Mouse (Mus musculus): Measurements from ENCODE around the gene Naa25. TPM values are rescaled to one million over a fixed set of nuclear protein-coding genes. Genes with fewer than 3 reads are reported as not detected.

Gene Naa25
- polyA plus RNA-seq, 1 experiment from 2014 or later: 40.6 TPM

GRCm38 (mm10) chr5:121438756-121439155 lies 41.0 kb downstream of the Naa25 start:
- 88% methylated on average over 11 of the region's 11 CpGs for WGBS
- Histone ChIP-seq H3K36me3 (peaks cover 90% of the 10 kb centered on the region), H3K4me2 (replicated peaks) (no peak overlapping the region), H3K4me1 (no peaks in the 10 kb centered on the region), H3K27ac (no peak overlapping the region), H3K9me3 (no peaks in the 10 kb centered on the region), H3K4me3 (no peak overlapping the region), H3K9ac (no peak overlapping the region), H3K27me3 (no peaks in the 10 kb centered on the region)
- no peak for ATAC-seq (ENCODE audit: low FRiP score, low read depth)

GRCm38 (mm10) chr5:121443548-121443947 lies 45.8 kb downstream of the Naa25 start:
- H3K36me3 ChIP-seq: peaks cover 90% of the 10 kb centered on the region
- no peak for ATAC-seq (ENCODE audit: low FRiP score, low read depth)
- no peaks in the 10 kb centered on the region for H3K4me1 ChIP-seq

GRCm38 (mm10) chr5:121444870-121445269 lies 47.1 kb downstream of the Naa25 start:
- no peaks in the 10 kb centered on the region for H3K27me3 ChIP-seq
- no peak for ATAC-seq (ENCODE audit: low FRiP score, low read depth)
- no peak overlapping the region for H3K4me3 ChIP-seq
- WGBS: 91% methylated on average over 5 of the region's 5 CpGs
- H3K4me1 ChIP-seq: no peaks in the 10 kb centered on the region; the same call in 1 of the 2 replicates
- no peaks in the 10 kb centered on the region for H3K9me3 ChIP-seq
- H3K4me2 ChIP-seq (replicated peaks): no peak overlapping the region
- H3K36me3 ChIP-seq: peaks cover 90% of the 10 kb centered on the region
- no peak overlapping the region for H3K27ac ChIP-seq
- no peak overlapping the region for H3K9ac ChIP-seq

More at GRCm38 (mm10) chr5:121443548-121443947, 45.8 kb downstream of the Naa25 start:
- H3K4me2 ChIP-seq (replicated peaks): no peak overlapping the region
- no peak overlapping the region for H3K27ac ChIP-seq
- WGBS: 87% methylated on average over 3 of the region's 3 CpGs
- no peak overlapping the region for H3K9ac ChIP-seq
- H3K9me3 ChIP-seq: no peaks in the 10 kb centered on the region
- no peaks in the 10 kb centered on the region for H3K27me3 ChIP-seq
- no peak overlapping the region for H3K4me3 ChIP-seq

GRCm38 (mm10) chr5:121448450-121448849 lies 50.7 kb downstream of the Naa25 start:
- Histone ChIP-seq H3K9ac (no peak overlapping the region), H3K9me3 (no peaks in the 10 kb centered on the region), H3K27ac (no peak overlapping the region), H3K4me3 (no peak overlapping the region), H3K36me3 (peaks cover 66% of the 10 kb centered on the region), H3K4me2 (replicated peaks) (no peak overlapping the region), H3K27me3 (no peaks in the 10 kb centered on the region), H3K4me1 (peaks cover 18% of the 10 kb centered on the region)
- 93% methylated on average over 3 of the region's 3 CpGs for WGBS
- ATAC-seq (ENCODE audit: low FRiP score, low read depth): no peak

- ATAC-seq (ENCODE audit: low FRiP score, low read depth): no peak
- Histone ChIP-seq H3K27me3 (no peaks in the 10 kb centered on the region), H3K4me1 (peaks cover 28% of the 10 kb centered on the region), H3K9ac (no peak overlapping the region), H3K4me2 (replicated peaks) (no peak overlapping the region), H3K4me3 (no peak overlapping the region), H3K9me3 (no peaks in the 10 kb centered on the region), H3K27ac (no peak overlapping the region), H3K36me3 (peaks cover 51% of the 10 kb centered on the region)
- WGBS: 71% methylated on average over 6 of the region's 6 CpGs
Observed at GRCm38 (mm10) chr5:121449976-121450375, 52.2 kb downstream of the Naa25 start.

GRCm38 (mm10) chr5:121450476-121450875 lies 52.7 kb downstream of the Naa25 start:
- peaks cover 28% of the 10 kb centered on the region for H3K4me1 ChIP-seq
- H3K4me3 ChIP-seq: no peak overlapping the region; the same call in 1 of the 2 replicates
- no peaks in the 10 kb centered on the region for H3K9me3 ChIP-seq
- 86% methylated on average over 9 of the region's 9 CpGs for WGBS
- no peak overlapping the region for H3K27ac ChIP-seq
- ATAC-seq (ENCODE audit: low FRiP score, low read depth): no peak
- H3K36me3 ChIP-seq: peaks cover 46% of the 10 kb centered on the region
- H3K4me2 ChIP-seq (replicated peaks): peak overlapping the region; percentile 91; the same call in 1 of the 2 replicates
- H3K27me3 ChIP-seq: no peaks in the 10 kb centered on the region
- peak overlapping the region; percentile 6; the same call in 1 of the 2 replicates for H3K9ac ChIP-seq

- Histone ChIP-seq H3K4me3 (peak overlapping the region; percentile 95), H3K4me2 (replicated peaks) (peak overlapping the region; percentile 91), H3K9ac (peak overlapping the region; percentile 97), H3K36me3 (peaks cover 38% of the 10 kb centered on the region), H3K27ac (peak overlapping the region; percentile 93), H3K27me3 (no peaks in the 10 kb centered on the region), H3K4me1 (peaks cover 28% of the 10 kb centered on the region), H3K9me3 (no peaks in the 10 kb centered on the region)
- WGBS: 33% methylated on average over 8 of the region's 8 CpGs
- ATAC-seq (ENCODE audit: low FRiP score, low read depth): no peak
Observed at GRCm38 (mm10) chr5:121451203-121451602, 53.5 kb downstream of the Naa25 start.

GRCm38 (mm10) chr5:121451644-121452025 lies 53.9 kb downstream of the Naa25 start, which contains the start of gene Tmem116:
Gene Tmem116 (plus strand): TSS chr5:121451893.
- under 1% methylated on average over 17 of the region's 17 CpGs for WGBS
- peaks cover 34% of the 10 kb centered on the region for H3K36me3 ChIP-seq
- H3K4me3 ChIP-seq: peak within 1 kb of the TSS; percentile 95
- H3K27me3 ChIP-seq: no peaks in the 10 kb centered on the region
- H3K4me2 ChIP-seq (replicated peaks): peak within 1 kb of the TSS; percentile 91
- H3K9me3 ChIP-seq: no peaks in the 10 kb centered on the region
- H3K9ac ChIP-seq: peak within 1 kb of the TSS; percentile 97
- H3K27ac ChIP-seq: peak within 1 kb of the TSS; percentile 93
- no peak for ATAC-seq (ENCODE audit: low FRiP score, low read depth)
- H3K4me1 ChIP-seq: peaks cover 28% of the 10 kb centered on the region

- Histone ChIP-seq H3K27ac (peak within 1 kb of the TSS; percentile 93), H3K9me3 (no peaks in the 10 kb centered on the region), H3K27me3 (no peaks in the 10 kb centered on the region), H3K4me2 (replicated peaks) (peak within 1 kb of the TSS; percentile 91), H3K4me1 (peaks cover 28% of the 10 kb centered on the region), H3K9ac (peak within 1 kb of the TSS; percentile 97), H3K4me3 (peak within 1 kb of the TSS; percentile 95), H3K36me3 (peaks cover 28% of the 10 kb centered on the region)
- under 1% methylated on average over 90 of the region's 97 CpGs for WGBS
- ATAC-seq (ENCODE audit: low FRiP score, low read depth): peak; percentile 95
Observed at GRCm38 (mm10) chr5:121452026-121452869, 54.5 kb downstream of the Naa25 start, which contains the start of gene Erp29. Gene Erp29 (minus strand): TSS chr5:121452506.

GRCm38 (mm10) chr5:121452906-121453305 lies 55.2 kb downstream of the Naa25 start:
- WGBS: 7% methylated on average over 9 of the region's 9 CpGs
- peak overlapping the region; percentile 82 for H3K4me2 ChIP-seq (replicated peaks)
- H3K9me3 ChIP-seq: no peaks in the 10 kb centered on the region
- H3K9ac ChIP-seq: peak overlapping the region; percentile 97
- no peak for ATAC-seq (ENCODE audit: low FRiP score, low read depth)
- no peaks in the 10 kb centered on the region for H3K27me3 ChIP-seq
- H3K4me1 ChIP-seq: peaks cover 28% of the 10 kb centered on the region
- peak overlapping the region; percentile 92 for H3K27ac ChIP-seq
- H3K4me3 ChIP-seq: peak overlapping the region; percentile 95
- H3K36me3 ChIP-seq: peaks cover 22% of the 10 kb centered on the region

GRCm38 (mm10) chr5:121453743-121454502 lies 56.2 kb downstream of the Naa25 start:
- WGBS: 86% methylated on average over 13 of the region's 13 CpGs

GRCm38 (mm10) chr5:121454503-121454782 lies 56.7 kb downstream of the Naa25 start:
- Histone ChIP-seq H3K9me3 (no peaks in the 10 kb centered on the region), H3K4me2 (replicated peaks) (0 out of 2 replicates have a peak overlapping the region, but pooled peaks have one; percentile 3), H3K27ac (0 out of 2 replicates have a peak overlapping the region, but pooled peaks have one; percentile 44), H3K4me1 (peaks cover 28% of the 10 kb centered on the region), H3K27me3 (no peaks in the 10 kb centered on the region), H3K4me3 (no peak overlapping the region), H3K9ac (peak overlapping the region; percentile 25; the same call in 1 of the 2 replicates), H3K36me3 (peaks cover 7% of the 10 kb centered on the region)
- ATAC-seq (ENCODE audit: low FRiP score, low read depth): no peak
- 76% methylated on average over 3 of the region's 3 CpGs for WGBS

More at GRCm38 (mm10) chr5:121453743-121454502, 56.2 kb downstream of the Naa25 start:
- Histone ChIP-seq H3K36me3 (peaks cover 12% of the 10 kb centered on the region), H3K4me2 (replicated peaks) (peak overlapping the region; percentile 82), H3K9ac (peak overlapping the region; percentile 31; the same call in 1 of the 2 replicates), H3K4me3 (no peak overlapping the region), H3K4me1 (peaks cover 28% of the 10 kb centered on the region), H3K9me3 (no peaks in the 10 kb centered on the region), H3K27ac (0 out of 2 replicates have a peak overlapping the region, but pooled peaks have one; percentile 44), H3K27me3 (no peaks in the 10 kb centered on the region)
- no peak for ATAC-seq (ENCODE audit: low FRiP score, low read depth)
